Mouse (Mus musculus): Measurements from ENCODE around the gene St6galnac4.
A peak's percentile ranks its signal among the peaks of the same experiment; 100 is the strongest.

Gene St6galnac4

GRCm38 (mm10) chr2:32570698-32571494 lies 16.0 kb upstream of the St6galnac4 start, which contains the start of gene Dpm2:
Dpm2 (plus strand) TSS chr2:32570858.
- peak; percentile 83 to 88 for DNase-seq (ENCODE audit: low spot score in 2 of 2)

- DNase-seq (ENCODE audit: low spot score in 2 of 2) = no peak
These were observed 14.7 kb upstream of the St6galnac4 start for GRCm38 (mm10) chr2:32572196-32572595.

GRCm38 (mm10) chr2:32574497-32574896 lies 12.4 kb upstream of the St6galnac4 start, which contains the start of gene Pip5kl1:
Pip5kl1 (plus strand) TSS chr2:32574797.
- no peak for DNase-seq (ENCODE audit: low spot score in 2 of 2)

- peak; percentile 67 to 73 for DNase-seq (ENCODE audit: low spot score in 2 of 2)
These were observed 11.9 kb upstream of the St6galnac4 start for GRCm38 (mm10) chr2:32574901-32575585.

DNA sequence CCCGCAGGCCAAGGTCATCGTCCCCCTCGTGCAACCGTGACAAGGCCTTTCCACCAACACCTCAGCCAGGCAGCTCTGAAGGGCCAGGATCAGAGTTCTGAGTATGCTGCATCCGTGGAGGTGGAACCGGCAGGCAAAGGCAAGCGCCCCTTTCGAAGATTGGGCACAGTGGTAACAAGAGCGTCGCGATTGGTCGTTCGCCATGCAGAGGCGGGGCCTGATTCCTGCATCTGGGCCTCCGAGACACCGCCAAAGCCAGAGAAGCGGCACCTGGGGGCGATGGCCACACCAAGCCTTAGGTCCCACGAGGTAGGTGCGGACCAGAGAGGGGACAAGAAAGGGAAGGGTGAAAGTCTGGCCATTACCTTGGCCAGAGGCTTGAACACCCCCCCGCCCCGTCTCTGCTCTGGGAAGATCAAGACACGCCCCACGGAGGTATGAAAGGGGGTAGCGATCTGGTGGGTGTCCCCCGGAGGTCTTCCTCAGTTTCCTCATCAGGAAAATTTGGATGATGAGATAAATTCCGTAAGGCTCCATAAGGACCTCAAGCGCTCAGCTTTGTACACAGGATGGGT lies 11.2 kb upstream of the St6galnac4 start, which contains the start of gene 9430097D07Rik:
Gene 9430097D07Rik, minus strand, starts transcription at position 99 of the 575 bp plus-strand sequence.
- peak in 1 of 2 experiments; percentile 30 for DNase-seq (ENCODE audit: low spot score in 2 of 2)

DNA sequence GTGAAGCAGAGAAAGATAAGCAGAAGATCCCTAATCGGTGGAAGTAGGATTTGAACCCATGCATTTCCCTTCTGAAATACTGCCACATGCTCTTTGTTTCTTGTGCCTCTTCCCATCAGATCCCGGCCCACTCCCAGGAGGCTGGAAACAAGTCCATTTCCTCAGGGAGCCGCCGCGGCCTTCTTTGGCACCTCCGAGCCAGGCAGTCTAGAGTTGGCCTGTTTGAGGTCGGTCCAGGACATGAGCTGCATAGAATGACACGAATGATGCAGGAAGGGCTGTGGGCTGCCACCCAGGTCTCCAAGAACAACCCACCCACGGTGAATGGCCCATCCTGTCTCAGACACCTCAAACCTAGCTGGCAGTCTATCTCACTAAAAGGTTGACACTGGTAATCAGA lies 10.4 kb upstream of the St6galnac4 start:
- no peak for DNase-seq (ENCODE audit: low spot score in 2 of 2)

DNA sequence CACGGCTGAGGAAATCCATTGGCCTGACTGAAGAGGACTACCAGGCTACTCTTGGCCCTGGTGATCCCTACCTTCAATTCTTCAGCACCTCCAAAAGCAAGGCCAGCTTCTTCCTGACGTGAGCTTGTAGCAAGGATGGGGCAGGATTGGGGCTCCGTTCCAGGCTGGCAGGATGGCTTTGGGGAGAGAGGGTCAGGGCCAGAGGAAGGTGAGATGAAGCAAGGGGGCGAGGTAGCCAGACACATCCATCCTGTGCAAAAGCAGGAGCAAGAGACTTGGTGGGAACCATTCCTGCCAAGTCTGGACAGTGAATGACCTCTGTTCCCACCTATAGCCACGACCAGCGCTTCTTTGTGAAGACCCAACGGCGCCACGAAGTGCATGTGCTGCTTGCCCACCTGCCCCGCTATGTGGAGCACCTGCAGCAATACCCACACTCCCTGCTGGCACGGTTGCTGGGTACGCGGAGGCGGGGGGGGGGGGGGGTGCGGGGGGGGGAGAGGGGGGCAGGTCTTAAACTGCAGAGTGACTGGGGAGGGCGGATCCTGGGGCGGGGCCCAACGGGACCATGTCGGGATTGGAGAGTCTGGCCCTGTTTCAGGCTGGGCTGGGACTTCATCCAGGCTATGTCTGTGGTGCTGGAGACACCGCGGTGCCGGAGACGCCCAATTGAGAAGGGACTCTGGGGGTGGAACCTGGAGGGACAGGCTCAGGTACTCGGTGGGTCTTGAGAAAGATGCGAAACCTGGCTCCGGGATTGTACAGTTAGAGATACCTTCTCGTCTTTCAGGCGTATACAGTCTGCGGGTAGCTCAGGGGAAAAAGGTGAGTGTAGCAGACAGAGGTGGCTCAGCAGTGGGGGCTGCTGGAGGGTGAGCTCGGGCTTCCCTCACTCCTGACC lies 8.5 kb upstream of the St6galnac4 start:
- no peak for DNase-seq (ENCODE audit: low spot score in 2 of 2)

- DNase-seq (ENCODE audit: low spot score in 2 of 2) = peak in 1 of 2 experiments; percentile 28
These were observed 5.3 kb upstream of the St6galnac4 start for GRCm38 (mm10) chr2:32581450-32582095.

DNA sequence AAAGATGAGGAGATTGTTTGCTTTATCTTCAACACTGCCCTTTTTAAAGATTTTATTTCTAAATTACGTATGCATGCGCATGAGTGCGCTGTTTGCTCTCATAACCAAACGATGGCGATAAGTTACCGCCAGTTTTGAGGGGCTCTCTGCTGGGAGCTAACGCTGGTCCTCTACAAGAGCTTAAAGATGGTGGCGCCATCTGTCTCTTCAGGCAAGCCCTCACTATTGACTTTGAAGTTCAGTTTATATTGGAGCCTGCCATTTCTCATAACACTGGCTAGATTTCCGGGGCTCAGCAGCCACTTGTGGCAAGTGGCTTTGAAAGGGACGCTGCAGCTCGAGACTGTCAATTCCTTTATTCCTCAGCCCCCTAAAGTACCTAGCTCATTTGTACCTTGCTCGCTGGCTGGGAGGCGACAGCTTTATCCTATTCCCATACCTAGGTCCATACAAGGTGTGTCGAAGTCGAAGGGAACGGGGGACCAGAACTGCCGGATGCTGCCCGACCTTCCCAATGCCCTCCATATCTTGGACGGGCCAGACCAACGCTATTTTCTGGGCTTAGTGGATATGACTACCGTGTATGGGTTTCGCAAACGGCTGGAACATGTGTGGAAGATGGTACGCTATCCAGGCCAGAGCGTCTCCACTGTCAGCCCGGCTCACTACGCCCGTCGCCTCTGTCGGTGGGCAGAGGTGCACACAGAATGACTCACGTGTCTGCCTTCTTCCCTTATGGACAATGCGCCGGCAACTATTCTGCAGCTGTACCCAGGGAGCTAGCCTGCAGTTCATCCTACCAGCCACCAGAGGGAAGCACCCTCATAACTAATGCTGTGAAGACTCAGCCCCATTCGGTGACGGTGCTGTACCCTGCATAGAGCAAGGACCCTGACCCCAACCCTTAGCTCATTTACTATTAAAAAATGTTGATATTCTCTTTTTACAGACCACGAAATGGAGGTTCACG lies 3.8 kb upstream of the St6galnac4 start:
- DNase-seq (ENCODE audit: low spot score in 2 of 2) = peak; percentile 76 to 82

GRCm38 (mm10) chr2:32585149-32585714 lies 1.7 kb upstream of the St6galnac4 start:
- no peak for DNase-seq (ENCODE audit: low spot score in 2 of 2)

GRCm38 (mm10) chr2:32587731-32588321 lies 931 bp downstream of the St6galnac4 start:
- peak; percentile 85 to 90 for DNase-seq (ENCODE audit: low spot score in 2 of 2)

DNA sequence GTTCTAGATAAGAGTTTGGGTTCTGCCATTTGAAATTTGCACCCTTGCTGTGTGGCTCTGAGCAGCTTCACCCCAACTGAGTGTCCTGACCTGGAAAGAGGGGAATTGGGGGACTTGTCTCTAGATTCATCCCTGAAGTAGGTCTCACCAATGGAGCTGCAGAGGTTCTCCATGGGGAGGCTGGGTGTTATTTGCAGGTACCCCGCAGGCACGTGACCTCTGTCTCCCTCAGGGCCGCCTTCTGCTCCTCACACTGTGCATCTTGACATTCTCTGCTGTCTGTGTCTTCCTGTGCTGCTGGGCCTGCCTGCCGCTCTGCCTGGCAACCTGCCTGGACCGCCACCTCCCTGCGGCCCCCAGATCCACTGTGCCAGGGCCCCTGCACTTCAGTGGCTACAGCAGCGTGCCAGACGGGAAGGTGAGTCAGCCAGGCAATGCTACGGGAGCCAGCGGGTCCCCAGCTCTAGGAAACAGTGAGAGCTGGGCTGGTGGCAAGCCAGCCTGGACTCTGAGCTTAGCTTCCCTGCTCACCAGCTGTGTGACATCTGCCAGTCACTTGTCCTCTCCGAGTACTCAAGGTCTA lies 2.4 kb downstream of the St6galnac4 start:
- DNase-seq (ENCODE audit: low spot score in 2 of 2) = no peak

DNA sequence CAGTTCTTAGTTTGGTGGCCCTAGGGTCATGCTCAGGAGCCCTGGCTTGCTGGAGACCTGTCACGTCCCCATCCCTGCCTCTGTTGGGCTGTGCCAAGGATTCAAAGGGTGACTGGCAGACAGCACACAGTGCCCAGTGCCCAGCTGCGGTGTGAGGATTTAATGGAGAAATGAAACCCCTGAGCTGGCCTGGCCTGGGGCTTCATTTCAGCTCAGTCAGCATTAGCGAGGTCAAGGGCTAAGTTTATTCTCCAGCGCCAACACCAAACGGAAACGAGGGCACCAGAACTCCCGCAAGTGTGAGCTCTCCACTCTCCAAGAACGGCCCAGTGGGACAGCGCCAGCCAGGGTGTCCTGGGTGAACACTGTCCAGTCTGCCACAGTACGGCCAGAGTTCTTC lies 3.3 kb downstream of the St6galnac4 start:
- DNase-seq (ENCODE audit: low spot score in 2 of 2) = no peak

DNA sequence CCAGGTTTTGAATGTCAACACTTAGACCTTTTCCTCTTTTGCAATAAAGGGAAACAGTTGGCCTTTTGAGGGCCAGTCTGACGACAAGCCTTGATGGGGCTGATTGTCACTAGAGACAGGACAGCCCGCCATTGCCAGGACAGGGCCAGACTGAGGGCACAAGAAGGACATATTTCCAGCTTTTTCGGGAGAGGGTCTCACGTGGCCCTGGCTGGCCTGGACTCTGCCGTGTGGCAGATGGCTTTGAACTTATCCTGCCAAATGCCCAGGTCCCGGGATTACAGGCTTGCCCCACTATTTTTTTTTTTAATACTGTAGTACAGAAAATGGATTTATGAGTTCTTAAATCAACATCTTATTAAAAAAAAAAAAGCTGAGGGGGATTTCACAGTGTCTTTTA lies 4.4 kb downstream of the St6galnac4 start:
- DNase-seq (ENCODE audit: low spot score in 2 of 2) = no peak

DNA sequence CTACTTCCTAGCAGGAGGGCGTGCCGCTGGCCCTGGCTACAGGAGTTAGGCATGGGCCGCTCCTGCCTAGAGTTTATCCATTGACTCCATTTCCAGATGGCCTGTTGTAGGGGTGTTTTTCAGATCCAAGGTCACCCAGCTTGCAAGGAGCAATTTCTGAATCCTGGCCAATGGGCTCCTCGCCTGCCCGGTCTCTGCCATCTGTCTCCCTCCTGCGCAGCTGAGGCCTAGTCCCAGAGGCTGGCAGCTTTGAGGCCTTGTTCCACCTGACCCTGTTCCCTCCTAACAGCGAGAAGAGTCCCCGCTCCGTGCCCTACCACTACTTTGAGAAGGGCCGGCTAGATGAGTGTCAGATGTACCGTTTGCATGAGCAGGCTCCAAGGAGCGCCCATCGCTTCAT lies 9.8 kb downstream of the St6galnac4 start:
- DNase-seq (ENCODE audit: low spot score in 2 of 2) = no peak

DNA sequence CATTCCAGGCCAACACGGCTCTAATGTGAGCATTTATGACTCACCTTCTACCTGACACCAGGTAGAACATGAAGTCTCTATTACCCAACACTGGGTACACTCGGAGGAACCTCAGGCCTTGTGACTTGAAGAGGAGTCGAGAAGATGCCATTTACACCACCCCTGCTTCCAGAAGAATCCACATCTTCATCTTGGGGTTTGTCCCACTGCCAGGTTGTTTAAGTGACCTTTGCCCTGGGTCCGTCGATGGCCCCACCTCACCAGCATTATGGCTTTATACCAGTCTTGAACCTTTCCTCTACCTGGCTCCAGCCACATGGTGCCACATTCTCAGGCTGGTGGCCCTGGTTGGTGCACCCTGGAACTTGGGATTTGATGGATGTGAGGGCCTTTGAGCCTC lies 10.4 kb downstream of the St6galnac4 start:
- no peak for DNase-seq (ENCODE audit: low spot score in 2 of 2)

- DNase-seq (ENCODE audit: low spot score in 2 of 2) = no peak
These were observed 10.8 kb downstream of the St6galnac4 start for GRCm38 (mm10) chr2:32597699-32598098.

DNA sequence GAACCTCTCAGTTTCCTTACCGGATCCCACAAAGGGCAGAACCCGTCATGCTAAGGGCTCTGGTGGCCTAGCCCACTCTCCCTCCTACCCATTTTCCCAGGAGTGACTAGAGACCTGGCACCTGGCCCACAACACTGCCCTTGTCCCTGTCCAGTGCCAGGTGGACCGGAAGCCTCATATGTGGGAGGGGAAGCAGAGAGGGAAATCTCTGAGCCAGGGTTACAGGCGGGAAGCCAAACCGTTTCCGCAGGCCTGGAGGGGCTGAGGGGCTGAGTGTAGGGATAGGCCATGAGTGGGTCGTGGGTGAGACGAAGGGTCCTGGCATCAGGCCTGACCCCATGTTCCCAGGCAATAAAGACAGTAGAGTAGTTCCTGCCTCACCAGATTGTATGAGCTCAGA lies 11.6 kb downstream of the St6galnac4 start:
- DNase-seq (ENCODE audit: low spot score in 2 of 2) = no peak

DNA sequence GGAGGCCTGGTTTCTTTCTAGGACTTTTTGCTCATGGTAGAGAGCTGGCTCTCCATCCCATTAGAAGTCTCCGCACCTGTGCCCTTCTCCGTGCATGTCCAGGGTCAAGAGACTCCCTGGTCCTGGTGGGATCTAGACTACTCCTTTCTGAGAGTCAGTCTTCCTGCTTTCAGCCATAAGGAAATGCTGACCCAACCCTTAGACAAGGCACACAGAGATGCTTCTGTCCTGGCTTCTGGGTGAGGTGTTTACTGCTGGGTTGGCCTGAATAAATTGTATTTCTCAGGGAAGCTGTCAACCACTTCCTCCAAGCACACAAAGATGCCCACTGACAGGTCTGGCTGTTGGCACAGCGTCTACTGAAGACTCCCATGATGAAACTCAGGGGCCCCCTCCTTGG lies 12.5 kb downstream of the St6galnac4 start, which contains the start of gene St6galnac6:
Gene St6galnac6, plus strand, starts transcription at position 301 of the 400 bp plus-strand sequence.
- DNase-seq (ENCODE audit: low spot score in 2 of 2) = no peak
